Mouse (Mus musculus) forebrain, embryonic 12.5 days (tissue): ENCODE measurements around the gene Babam1. TPM values are rescaled to one million over a fixed set of nuclear protein-coding genes. Genes with fewer than 3 reads are reported as not detected.
"Not testable (repeated sequence)": the region's sequence is repeated elsewhere in the genome, so short reads cannot be mapped to it uniquely, and the experiment has no call there.

Source experiments
- ATAC-seq: fragments of 200-750 bp; cut with Nextera tagmentation; 2 replicates; pipeline ENCODE4 v1.8.0; 2017; ENCODE audit warnings: moderate TSS enrichment; ENCODE audit not compliant: low FRiP score
- H3K27ac ChIP-seq: fragments of 300-500 bp; sonication (generic); 2 replicates; pipeline ENCODE4 v1.5.1; 2016; ENCODE audit warnings: mild to moderate bottlenecking
- H3K27me3 ChIP-seq: fragments of 300-500 bp; sonication (generic); 2 replicates; pipeline ENCODE4 v1.6.1; 2016; ENCODE audit warnings: mild to moderate bottlenecking
- H3K36me3 ChIP-seq: fragments of 300-500 bp; sonication (generic); replicated peaks from 2 replicates; pipeline ENCODE4 v1.6.1; 2016; ENCODE audit warnings: mild to moderate bottlenecking
- H3K4me1 ChIP-seq: fragments of 300-500 bp; sonication (generic); 2 replicates; pipeline ENCODE4 v1.6.1; 2016
- H3K4me2 ChIP-seq: fragments of 300-500 bp; sonication (generic); 2 replicates; pipeline ENCODE4 v1.6.1; 2016; ENCODE audit warnings: mild to moderate bottlenecking, moderate library complexity
- H3K4me3 ChIP-seq: fragments of 300-500 bp; sonication (generic); replicated peaks from 2 replicates; pipeline ENCODE4 v1.5.1; 2016; ENCODE audit warnings: mild to moderate bottlenecking
- H3K9ac ChIP-seq: fragments of 300-500 bp; sonication (generic); 2 replicates; pipeline ENCODE4 v1.6.1; 2016; ENCODE audit warnings: mild to moderate bottlenecking
- H3K9me3 ChIP-seq: fragments of 300-500 bp; sonication (generic); 2 replicates; pipeline ENCODE4 v1.6.1; 2016
- WGBS: fragments of 180-500 bp; shearing (Covaris S2); methylation state at CpG from one replicate; pipeline ENCODE4 v1.1.7; 2016; 5-methylcytosine and 5-hydroxymethylcytosine counted together
- polyA plus RNA-seq: library from polyadenylated mRNA; unstranded; fragments of >200 nt; fragmentation: Nextera tagmentation; extraction: Ambion mirVana; gene quantifications from 2 replicates; pipeline ENCODE4 v1.2.1, GENCODE M21; 2016

Gene Babam1
- polyA plus RNA-seq, 1 experiment from 2014 or later: 110 TPM

DNA sequence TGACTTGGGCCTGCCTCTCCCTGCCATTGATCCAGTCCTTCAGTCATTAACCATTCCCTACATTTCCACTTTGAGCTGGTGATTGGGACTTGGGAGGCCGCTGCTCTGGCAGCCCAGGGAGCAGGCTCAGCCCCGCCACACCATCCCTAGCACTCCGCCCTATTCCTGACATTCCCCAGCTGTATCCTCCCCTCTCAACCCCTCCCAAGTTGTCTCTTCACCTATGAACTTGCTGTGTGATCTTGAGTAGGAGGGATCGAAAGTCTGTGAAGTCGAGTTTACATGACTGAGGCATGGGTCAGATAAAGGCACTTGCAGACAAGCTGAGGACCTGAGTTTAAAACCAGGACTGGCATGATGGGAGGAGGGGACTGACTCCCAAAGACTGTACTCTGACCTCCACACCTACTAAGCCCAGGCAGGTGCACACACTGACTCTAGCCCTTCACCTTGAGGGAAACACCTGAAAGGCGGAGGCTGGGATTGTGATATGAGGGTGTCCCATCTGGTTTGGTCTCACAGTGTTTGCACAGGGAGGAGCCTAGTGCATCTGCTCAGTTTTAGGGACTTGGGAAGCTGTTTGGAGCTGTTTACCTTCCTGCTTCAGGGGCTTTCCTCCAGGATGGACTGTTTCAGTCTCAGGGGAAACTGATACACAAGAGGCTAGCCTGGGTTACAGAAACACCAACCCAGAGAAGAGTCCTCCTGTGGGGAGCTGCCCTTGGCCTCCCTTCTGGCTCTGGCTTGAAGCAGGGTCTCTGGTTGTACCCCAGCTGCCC lies 6.6 kb downstream of the Babam1 start:
- WGBS: 87% methylated on average over 6 of the region's 6 CpGs
- no peak overlapping the region for H3K4me2 ChIP-seq
- no peak for ATAC-seq

GRCm38 (mm10) chr8:71404011-71404410 lies 7.3 kb downstream of the Babam1 start:
- Histone ChIP-seq H3K4me3 (no peak overlapping the region), H3K9ac (no peak overlapping the region), H3K4me2 (no peak overlapping the region), H3K27ac (no peak overlapping the region), H3K9me3 (no peaks in the 10 kb centered on the region), H3K36me3 (peaks cover 39% of the 10 kb centered on the region), H3K4me1 (peaks cover 20% of the 10 kb centered on the region), H3K27me3 (no peaks in the 10 kb centered on the region)
- 96% methylated on average over 8 of the region's 8 CpGs for WGBS
- ATAC-seq: no peak

More for the DNA sequence above, 6.6 kb downstream of the Babam1 start:
- H3K4me1 ChIP-seq: peaks cover 20% of the 10 kb centered on the region
- H3K4me3 ChIP-seq: no peak overlapping the region
- H3K27ac ChIP-seq: no peak overlapping the region
- no peaks in the 10 kb centered on the region for H3K9me3 ChIP-seq
- no peak overlapping the region for H3K9ac ChIP-seq
- no peaks in the 10 kb centered on the region for H3K27me3 ChIP-seq
- H3K36me3 ChIP-seq: peaks cover 39% of the 10 kb centered on the region

DNA sequence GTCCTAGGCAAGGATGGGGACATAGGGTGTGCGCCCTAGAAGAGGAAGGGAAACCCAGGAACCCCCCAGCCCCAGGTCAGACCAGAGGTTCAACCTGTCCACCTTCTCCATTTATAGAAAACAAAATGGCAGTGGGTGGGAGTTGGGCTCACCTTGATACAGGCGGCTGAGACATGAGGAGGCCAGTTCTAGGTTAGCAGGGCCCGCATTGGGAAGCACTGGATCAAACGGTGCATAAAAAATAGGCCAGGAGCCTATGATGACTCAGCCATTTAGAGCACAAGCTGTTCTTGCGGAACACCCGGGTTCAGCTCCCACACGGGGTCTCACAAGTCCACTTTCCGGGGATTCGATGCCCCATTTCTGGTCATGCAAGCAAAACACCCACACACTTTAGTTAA lies 8.3 kb downstream of the Babam1 start:
- no peak for ATAC-seq
- Histone ChIP-seq H3K36me3 (peaks cover 40% of the 10 kb centered on the region), H3K27me3 (no peaks in the 10 kb centered on the region), H3K4me2 (no peak overlapping the region; the same call in 1 of the 2 replicates), H3K27ac (no peak overlapping the region), H3K9ac (no peak overlapping the region), H3K9me3 (no peaks in the 10 kb centered on the region), H3K4me3 (peak overlapping the region; percentile 66; the same call in 1 of the 2 replicates), H3K4me1 (peaks cover 20% of the 10 kb centered on the region)
- 86% methylated on average over 9 of the region's 9 CpGs for WGBS

- H3K9ac ChIP-seq: peak within 1 kb of the TSS; percentile 71
- H3K9me3 ChIP-seq: no peaks in the 10 kb centered on the region
- peak within 1 kb of the TSS; percentile 68 for H3K27ac ChIP-seq
- peaks cover 20% of the 10 kb centered on the region for H3K4me1 ChIP-seq
- peak within 1 kb of the TSS; percentile 70 for H3K4me2 ChIP-seq
- H3K27me3 ChIP-seq: no peaks in the 10 kb centered on the region
- 17% methylated on average over 33 of the region's 33 CpGs for WGBS
- H3K36me3 ChIP-seq: peaks cover 38% of the 10 kb centered on the region
- H3K4me3 ChIP-seq: peak within 1 kb of the TSS; percentile 66
- ATAC-seq: peak; percentile 92
Observed at GRCm38 (mm10) chr8:71405401-71406098, 8.9 kb downstream of the Babam1 start, which contains the start of gene Ankle1. TSS of gene Ankle1 (plus strand) at chr8:71406010.

- H3K4me3 ChIP-seq: peak overlapping the region; percentile 66
Observed at GRCm38 (mm10) chr8:71406099-71407015, 9.7 kb downstream of the Babam1 start.

DNA sequence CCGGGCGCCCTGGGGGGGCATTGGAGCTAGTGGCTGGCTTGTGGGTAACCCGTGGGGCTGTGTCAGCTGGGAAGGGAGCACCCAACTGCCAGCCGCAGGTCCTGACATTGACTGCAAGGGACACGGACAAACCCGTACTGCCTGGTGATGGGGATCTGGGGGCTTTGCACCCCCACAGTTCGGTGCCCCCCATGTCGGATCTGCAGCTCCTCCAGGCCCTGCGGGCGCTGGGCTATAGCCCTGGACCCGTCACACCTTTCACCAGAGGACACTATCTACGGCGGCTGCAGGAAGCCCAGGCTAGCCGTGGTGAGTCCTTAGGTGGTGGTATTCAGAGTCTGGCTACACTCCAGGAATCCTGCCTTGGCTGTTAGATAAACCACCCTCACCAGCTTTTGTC lies 10.8 kb downstream of the Babam1 start:
- Histone ChIP-seq H3K9ac (peak overlapping the region; percentile 33; the same call in 1 of the 2 replicates), H3K4me2 (no peak overlapping the region), H3K27ac (no peak overlapping the region), H3K4me1 (peaks cover 25% of the 10 kb centered on the region), H3K9me3 (no peaks in the 10 kb centered on the region), H3K36me3 (peaks cover 31% of the 10 kb centered on the region), H3K4me3 (peak overlapping the region; percentile 66), H3K27me3 (0 out of 2 replicates have a peak, but pooled peaks cover 4% of the 10 kb centered on the region)
- 92% methylated on average over 14 of the region's 14 CpGs for WGBS
- ATAC-seq: no peak

More at GRCm38 (mm10) chr8:71406099-71407015, 9.7 kb downstream of the Babam1 start:
- Histone ChIP-seq H3K27ac (peak overlapping the region; percentile 68), H3K27me3 (0 out of 2 replicates have a peak, but pooled peaks cover 2% of the 10 kb centered on the region), H3K9me3 (no peaks in the 10 kb centered on the region), H3K36me3 (peaks cover 34% of the 10 kb centered on the region), H3K9ac (peak overlapping the region; percentile 71), H3K4me2 (peak overlapping the region; percentile 70), H3K4me1 (peaks cover 20% of the 10 kb centered on the region)
- under 1% methylated on average over 55 of the region's 55 CpGs for WGBS
- peak; percentile 81 for ATAC-seq

- H3K9ac ChIP-seq: no peak overlapping the region
- ATAC-seq: no peak
- H3K4me1 ChIP-seq: peaks cover 25% of the 10 kb centered on the region
- H3K4me2 ChIP-seq: no peak overlapping the region
- no peak overlapping the region for H3K27ac ChIP-seq
- peaks cover 31% of the 10 kb centered on the region for H3K36me3 ChIP-seq
- no peaks in the 10 kb centered on the region for H3K9me3 ChIP-seq
- 92% methylated on average over 4 of the region's 4 CpGs for WGBS
- H3K27me3 ChIP-seq: 0 out of 2 replicates have a peak, but pooled peaks cover 4% of the 10 kb centered on the region
- no peak overlapping the region for H3K4me3 ChIP-seq
Observed at GRCm38 (mm10) chr8:71408231-71408630, 11.6 kb downstream of the Babam1 start.

GRCm38 (mm10) chr8:71411535-71412273 lies 15.0 kb downstream of the Babam1 start:
- ATAC-seq: no peak
- WGBS: 48% methylated on average over 11 of the region's 11 CpGs
- H3K27me3 ChIP-seq: 0 out of 2 replicates have a peak, but pooled peaks cover 7% of the 10 kb centered on the region
- H3K4me3 ChIP-seq: no peak overlapping the region
- H3K4me2 ChIP-seq: no peak overlapping the region
- peaks cover 31% of the 10 kb centered on the region for H3K36me3 ChIP-seq
- H3K9me3 ChIP-seq: no peaks in the 10 kb centered on the region
- H3K9ac ChIP-seq: no peak overlapping the region
- H3K27ac ChIP-seq: no peak overlapping the region
- peaks cover 13% of the 10 kb centered on the region for H3K4me1 ChIP-seq

DNA sequence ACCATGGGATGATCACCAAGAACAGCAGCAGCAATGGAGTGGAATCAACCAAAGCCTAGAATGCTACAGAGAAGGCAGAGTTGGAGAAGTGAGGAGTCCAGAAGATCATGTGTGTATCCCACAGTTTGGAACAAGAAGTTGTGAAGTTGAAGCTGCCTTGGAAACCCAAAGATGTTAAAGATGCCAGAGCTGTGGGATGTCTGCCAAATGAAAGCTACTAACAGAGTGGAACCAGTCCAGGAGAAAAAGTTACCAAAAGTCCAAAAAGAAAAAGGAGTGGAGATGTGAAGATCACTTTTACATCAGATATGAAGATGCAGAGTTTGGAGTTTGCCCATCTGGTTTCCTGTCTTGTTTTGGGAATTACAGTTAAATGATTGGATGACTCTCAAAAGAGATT lies 25.5 kb downstream of the Babam1 start:
- Histone ChIP-seq H3K4me3 (no peak overlapping the region), H3K27me3 (no peaks in the 10 kb centered on the region), H3K27ac (no peak overlapping the region), H3K4me1 (no peaks in the 10 kb centered on the region), H3K4me2 (no peak overlapping the region), H3K9ac (no peak overlapping the region), H3K9me3 (peaks cover 6% of the 10 kb centered on the region; the same call in 1 of the 2 replicates), H3K36me3 (no peaks in the 10 kb centered on the region)
- no peak for ATAC-seq

DNA sequence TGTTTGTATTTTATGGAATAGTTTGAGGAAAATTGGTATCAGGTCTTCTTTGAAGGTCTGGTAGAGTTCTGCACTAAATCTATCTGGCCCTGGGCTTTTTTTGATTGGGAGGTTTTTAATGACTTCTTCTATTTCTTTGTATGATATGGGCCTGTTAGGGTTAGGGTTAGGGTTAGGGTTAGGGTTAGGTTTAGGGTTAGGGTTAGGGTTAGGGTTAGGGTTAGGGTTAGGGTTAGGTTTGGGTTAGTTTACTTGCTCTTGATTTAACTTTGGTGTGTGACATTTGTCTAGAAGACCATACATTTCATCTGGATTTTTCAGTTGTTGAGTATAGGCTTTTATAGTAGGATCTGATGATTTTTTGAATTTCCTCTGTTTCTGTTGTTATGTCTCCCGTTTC lies 36.3 kb downstream of the Babam1 start:
- not testable (repeated sequence) for H3K4me3 ChIP-seq, ATAC-seq, H3K27ac ChIP-seq, H3K4me2 ChIP-seq, H3K9me3 ChIP-seq, H3K4me1 ChIP-seq, H3K36me3 ChIP-seq, H3K27me3 ChIP-seq, H3K9ac ChIP-seq
- WGBS: 85% methylated on average over 1 of the region's 1 CpGs

- H3K9me3 ChIP-seq: 0 out of 2 replicates have a peak, but pooled peaks cover 2% of the 10 kb centered on the region
- WGBS: 59% methylated on average over 3 of the region's 3 CpGs
- no peaks in the 10 kb centered on the region for H3K36me3 ChIP-seq
- H3K27me3 ChIP-seq: peaks cover 3% of the 10 kb centered on the region
- no peaks in the 10 kb centered on the region for H3K4me1 ChIP-seq
- no peak overlapping the region for H3K27ac ChIP-seq
- H3K9ac ChIP-seq: no peak overlapping the region
- no peak overlapping the region for H3K4me3 ChIP-seq
- H3K4me2 ChIP-seq: no peak overlapping the region
- no peak for ATAC-seq
Observed at GRCm38 (mm10) chr8:71437041-71437440, 40.4 kb downstream of the Babam1 start.
